Mouse (Mus musculus) brain, embryonic 14.5 days (tissue): Measurements from ENCODE around the gene 1500009C09Rik. TPM values are rescaled to one million over a fixed set of nuclear protein-coding genes. Genes with fewer than 3 reads are reported as not detected.
A peak's percentile ranks its signal among the peaks of the same experiment; 100 is the strongest.

ENCODE experiments used
- DNase-seq: peaks from one replicate; pipeline ENCODE4 v3.0.0-alpha.2; 2011; ENCODE audit warnings: low read depth
- CTCF ChIP-seq: fragments of 200-500 bp; IDR thresholded peaks from 2 replicates; pipeline ENCODE4 v1.5.1; 2012; ENCODE audit warnings: inconsistent platforms, mild to moderate bottlenecking, moderate library complexity, borderline replicate concordance; ENCODE audit not compliant: insufficient read depth, insufficient read length; ENCODE audit errors: extremely low read depth
- POLR2A ChIP-seq: fragments of 200-500 bp; IDR thresholded peaks from 2 replicates; pipeline ENCODE4 v1.6.1; 2012; ENCODE audit warnings: mild to moderate bottlenecking, inconsistent platforms, borderline replicate concordance; ENCODE audit not compliant: poor library complexity, insufficient read depth, insufficient read length, severe bottlenecking; ENCODE audit errors: extremely low read depth
- polyA plus RNA-seq: library from polyadenylated mRNA; depleted of rRNA; stranded (reverse); fragments of >200 nt; gene quantifications from 2 replicates; pipeline ENCODE4 v1.2.3, GENCODE M21; 2012

1500009C09Rik gene
- polyA plus RNA-seq, 1 experiment = 67.2 TPM

GRCm38 (mm10) chr15:82211281-82211680 lies 40.9 kb upstream of the 1500009C09Rik start:
- TF ChIP-seq CTCF (no peak), POLR2A (no peak)
- DNase-seq = no peak

GRCm38 (mm10) chr15:82211911-82212751 lies 40.1 kb upstream of the 1500009C09Rik start:
- TF ChIP-seq POLR2A (no peak), CTCF (no peak)
- peak; percentile 37 for DNase-seq

- DNase-seq = peak; percentile 37
- TF ChIP-seq CTCF = no peak
- TF ChIP-seq POLR2A = no peak
Measured at GRCm38 (mm10) chr15:82212752-82213063, 39.5 kb upstream of the 1500009C09Rik start, which contains the start of gene Shisa8. Gene Shisa8 (minus strand): TSS chr15:82212815.

- TF ChIP-seq POLR2A (no peak), CTCF (no peak)
- DNase-seq = no peak
Measured at GRCm38 (mm10) chr15:82213222-82213621, 39.0 kb upstream of the 1500009C09Rik start.

- TF ChIP-seq CTCF (no peak), POLR2A (no peak)
- DNase-seq = no peak
Measured at GRCm38 (mm10) chr15:82215332-82216046, 36.7 kb upstream of the 1500009C09Rik start.

- no peak for DNase-seq
- TF ChIP-seq CTCF (no peak), POLR2A (no peak)
Measured at GRCm38 (mm10) chr15:82216142-82216827, 35.9 kb upstream of the 1500009C09Rik start.

- DNase-seq = peak; percentile 58
- TF ChIP-seq CTCF (peak; percentile 35; the same call in 1 of the 2 replicates), POLR2A (no peak)
Measured at GRCm38 (mm10) chr15:82217039-82217438, 35.2 kb upstream of the 1500009C09Rik start.

GRCm38 (mm10) chr15:82217980-82218379 lies 34.2 kb upstream of the 1500009C09Rik start:
- no peak for DNase-seq
- TF ChIP-seq CTCF (no peak), POLR2A (no peak)

- DNase-seq = no peak
- TF ChIP-seq POLR2A (no peak), CTCF (no peak)
Measured at GRCm38 (mm10) chr15:82218778-82219666, 33.2 kb upstream of the 1500009C09Rik start.

- no peak for DNase-seq
- TF ChIP-seq POLR2A (no peak), CTCF (no peak)
Measured at GRCm38 (mm10) chr15:82220003-82220675, 32.1 kb upstream of the 1500009C09Rik start.
